Mouse (Mus musculus): Measurements from ENCODE around the gene Asna1. TPM values are rescaled to one million over a fixed set of nuclear protein-coding genes. Genes with fewer than 3 reads are reported as not detected.

The Asna1 gene
- polyA plus RNA-seq, 1 experiment from 2014 or later, result 80.1 TPM

DNA sequence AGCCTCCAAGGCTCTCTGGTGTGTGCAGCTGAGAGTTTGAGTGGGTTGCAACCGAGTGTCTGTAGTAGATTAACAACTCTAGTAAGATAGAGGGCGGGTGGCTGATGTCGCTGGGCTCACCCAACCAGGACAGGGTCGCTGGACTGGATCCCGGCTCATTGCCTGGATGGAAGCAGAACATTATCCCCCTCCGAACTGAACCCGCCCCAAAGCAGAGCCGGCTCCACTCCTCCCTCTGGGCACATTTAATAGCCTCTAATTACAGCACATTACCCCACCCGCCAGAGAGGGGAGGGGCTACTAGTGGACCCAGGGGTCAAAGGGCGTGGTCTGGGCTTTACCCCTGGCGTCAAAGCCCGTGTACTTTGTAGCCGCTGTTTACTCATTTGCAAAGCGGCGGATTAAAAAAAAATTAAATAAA, 35.8 kb downstream of the Asna1 start:
- peak overlapping the region; percentile 90 for H3K27ac ChIP-seq
- WGBS (ENCODE audit: insufficient replicate concordance), result 7% methylated on average over 15 of the region's 15 CpGs
- no peaks in the 10 kb centered on the region for H3K9me3 ChIP-seq (replicated peaks)
- DNase-seq (peak; percentile 57), ATAC-seq (ENCODE audit: low read depth) (0 out of 2 replicates have a peak, but pooled peaks have one; percentile 10)
- H3K4me2 ChIP-seq, result peak overlapping the region; percentile 95
- H3K27me3 ChIP-seq, result no peaks in the 10 kb centered on the region
- no peaks in the 10 kb centered on the region for H3K36me3 ChIP-seq
- peaks cover 64% of the 10 kb centered on the region for H3K4me1 ChIP-seq (replicated peaks)
- peak overlapping the region; percentile 84 for H3K9ac ChIP-seq
- H3K4me3 ChIP-seq (replicated peaks), result peak overlapping the region; percentile 70

DNA sequence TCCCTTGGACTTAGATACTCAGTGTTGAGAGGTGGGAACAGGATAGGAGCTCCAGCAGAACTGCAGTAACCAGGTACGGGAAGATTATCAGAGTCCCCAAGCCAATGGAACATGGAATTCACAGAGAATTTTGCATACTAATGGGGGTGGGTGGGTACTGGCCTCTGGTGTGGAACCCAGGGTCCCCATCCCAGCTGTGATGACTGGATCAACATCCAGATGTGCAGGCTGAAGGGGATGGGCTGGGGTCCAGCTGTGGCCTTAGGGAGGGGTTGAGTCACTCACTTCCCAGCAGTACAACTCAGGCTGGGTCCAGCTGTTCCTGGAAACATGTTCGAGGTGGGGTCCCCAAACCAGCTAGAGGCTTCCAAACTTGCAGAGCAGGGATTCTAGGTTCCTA, 37.2 kb downstream of the Asna1 start:
- Histone ChIP-seq H3K36me3 (no peaks in the 10 kb centered on the region), H3K9me3 (replicated peaks) (no peaks in the 10 kb centered on the region), H3K27me3 (no peaks in the 10 kb centered on the region), H3K4me1 (replicated peaks) (peaks cover 78% of the 10 kb centered on the region), H3K4me3 (replicated peaks) (no peak overlapping the region), H3K27ac (0 out of 2 replicates have a peak overlapping the region, but pooled peaks have one; percentile 14), H3K9ac (no peak overlapping the region), H3K4me2 (no peak overlapping the region)
- no peak for DNase-seq
- ATAC-seq (ENCODE audit: low read depth), result no peak
- WGBS (ENCODE audit: insufficient replicate concordance), result 65% methylated on average over 2 of the region's 2 CpGs

DNA sequence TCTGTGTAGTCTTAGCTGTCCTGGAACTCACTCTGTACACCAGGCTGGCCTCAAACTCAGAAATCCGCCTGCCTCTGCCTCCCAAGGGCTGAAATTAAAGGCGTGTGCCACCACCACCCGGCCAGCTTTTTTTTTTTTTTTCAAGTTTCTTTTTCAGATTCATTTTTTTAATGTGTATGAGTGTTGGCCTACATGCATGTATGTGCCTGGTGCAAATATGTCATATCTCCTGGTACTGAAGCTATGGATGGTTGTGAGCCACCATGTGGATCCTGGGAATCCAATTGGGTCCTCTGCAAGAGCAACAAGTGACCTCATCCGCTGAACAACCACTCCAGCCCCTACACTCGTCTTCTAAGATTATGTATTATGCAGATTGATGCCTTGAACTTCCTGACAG, 37.7 kb downstream of the Asna1 start:
- peaks cover 83% of the 10 kb centered on the region for H3K4me1 ChIP-seq (replicated peaks)

DNA sequence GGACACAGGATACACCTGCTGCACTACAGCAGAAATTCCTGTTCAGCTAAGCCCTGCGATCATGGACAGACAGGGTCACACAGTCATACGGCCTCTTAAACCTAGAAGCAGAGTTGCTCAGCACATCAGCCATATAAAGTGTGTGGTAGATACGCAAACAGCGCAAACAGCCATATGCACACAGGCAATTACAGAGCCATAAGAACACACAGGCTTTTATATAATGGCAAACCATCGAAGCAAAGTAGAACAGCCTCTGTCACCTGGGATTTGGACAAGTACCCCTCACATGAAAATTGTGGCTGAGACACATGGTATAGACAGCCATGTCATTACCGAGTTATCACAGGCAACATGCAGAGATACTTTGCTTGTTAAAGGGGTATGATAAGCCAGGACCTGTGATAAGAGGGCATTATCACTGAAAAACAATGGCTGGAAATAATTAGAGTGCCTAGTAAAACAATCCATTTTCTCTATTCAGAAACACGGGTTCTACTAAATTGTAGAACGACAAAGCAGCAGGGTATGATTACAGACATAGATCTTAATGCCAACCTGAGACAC, 38.6 kb downstream of the Asna1 start:
- 24% methylated on average over 8 of the region's 8 CpGs for WGBS (ENCODE audit: insufficient replicate concordance)
- Histone ChIP-seq H3K4me1 (replicated peaks) (peaks cover 92% of the 10 kb centered on the region), H3K4me3 (replicated peaks) (peak overlapping the region; percentile 67), H3K9me3 (replicated peaks) (no peaks in the 10 kb centered on the region), H3K36me3 (no peaks in the 10 kb centered on the region), H3K27ac (peak overlapping the region; percentile 82), H3K9ac (peak overlapping the region; percentile 80), H3K4me2 (peak overlapping the region; percentile 100), H3K27me3 (no peaks in the 10 kb centered on the region)
- DNase-seq, result no peak
- ATAC-seq (ENCODE audit: low read depth), result no peak

More for the DNA sequence above, 37.7 kb downstream of the Asna1 start:
- ATAC-seq (ENCODE audit: low read depth) (no peak), DNase-seq (no peak)
- H3K27ac ChIP-seq, result no peak overlapping the region
- 77% methylated on average over 5 of the region's 5 CpGs for WGBS (ENCODE audit: insufficient replicate concordance)
- no peaks in the 10 kb centered on the region for H3K27me3 ChIP-seq
- H3K4me2 ChIP-seq, result no peak overlapping the region
- no peaks in the 10 kb centered on the region for H3K36me3 ChIP-seq
- H3K4me3 ChIP-seq (replicated peaks), result no peak overlapping the region
- H3K9me3 ChIP-seq (replicated peaks), result no peaks in the 10 kb centered on the region
- no peak overlapping the region for H3K9ac ChIP-seq

GRCm38 (mm10) chr8:84985684-84986378, 39.2 kb downstream of the Asna1 start:
- Histone ChIP-seq H3K4me3 (replicated peaks) (peak overlapping the region; percentile 67), H3K4me1 (replicated peaks) (peaks cover 93% of the 10 kb centered on the region), H3K9ac (peak overlapping the region; percentile 80), H3K27me3 (no peaks in the 10 kb centered on the region), H3K36me3 (no peaks in the 10 kb centered on the region), H3K27ac (peak overlapping the region; percentile 82), H3K4me2 (peak overlapping the region; percentile 100), H3K9me3 (replicated peaks) (no peaks in the 10 kb centered on the region)
- DNase-seq (peak; percentile 80), ATAC-seq (ENCODE audit: low read depth) (peak; percentile 8)
- WGBS (ENCODE audit: insufficient replicate concordance), result under 1% methylated on average over 53 of the region's 53 CpGs

GRCm38 (mm10) chr8:84985049-84985683, 39.9 kb downstream of the Asna1 start:
- H3K36me3 ChIP-seq, result no peaks in the 10 kb centered on the region
- no peak for ATAC-seq (ENCODE audit: low read depth)
- DNase-seq, result no peak
- H3K4me1 ChIP-seq (replicated peaks), result peaks cover 95% of the 10 kb centered on the region
- H3K4me2 ChIP-seq, result peak overlapping the region; percentile 100
- no peaks in the 10 kb centered on the region for H3K27me3 ChIP-seq
- peak overlapping the region; percentile 67 for H3K4me3 ChIP-seq (replicated peaks)
- H3K9ac ChIP-seq, result peak overlapping the region; percentile 80
- WGBS (ENCODE audit: insufficient replicate concordance), result 2% methylated on average over 23 of the region's 23 CpGs
- H3K27ac ChIP-seq, result peak overlapping the region; percentile 82
- no peaks in the 10 kb centered on the region for H3K9me3 ChIP-seq (replicated peaks)

DNA sequence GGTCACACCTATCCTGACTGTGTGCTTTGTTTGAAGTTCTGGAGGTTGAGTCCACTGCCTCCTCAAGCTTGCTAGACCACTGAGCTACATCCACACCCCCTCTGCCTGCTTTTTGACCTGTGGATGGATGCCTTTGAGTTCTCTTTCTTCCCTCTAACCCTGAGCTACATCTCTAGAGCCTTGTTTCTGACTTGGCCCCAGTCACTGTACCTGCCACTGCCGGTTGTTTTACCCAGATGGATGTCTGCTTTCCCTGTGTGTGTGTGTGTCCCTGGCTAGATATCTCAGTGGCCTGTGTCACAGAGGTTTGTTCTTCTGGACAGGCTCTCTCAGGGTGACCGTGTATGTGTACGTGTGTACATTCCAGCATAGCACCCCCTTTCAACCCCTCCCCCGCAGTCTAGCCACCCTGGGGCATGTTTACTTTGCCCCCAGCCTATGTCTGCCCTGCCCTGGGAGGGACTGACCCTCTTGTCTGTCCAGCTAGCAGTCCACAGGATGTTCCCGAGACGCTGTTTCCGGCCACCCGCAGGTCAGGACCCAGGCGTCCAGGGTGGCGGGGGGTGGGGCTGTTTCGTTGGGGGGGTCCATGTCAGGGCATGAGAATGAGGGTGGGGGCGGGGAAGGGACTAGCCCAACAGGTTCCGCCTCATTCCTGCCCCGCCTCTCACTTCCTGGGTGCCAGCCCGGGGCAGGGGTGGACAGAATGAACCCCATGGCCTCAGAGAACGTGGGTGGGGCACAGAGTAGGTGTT, 40.6 kb downstream of the Asna1 start:
- no peak for DNase-seq
- H3K27ac ChIP-seq, result peak overlapping the region; percentile 82
- 19% methylated on average over 16 of the region's 16 CpGs for WGBS (ENCODE audit: insufficient replicate concordance)

DNA sequence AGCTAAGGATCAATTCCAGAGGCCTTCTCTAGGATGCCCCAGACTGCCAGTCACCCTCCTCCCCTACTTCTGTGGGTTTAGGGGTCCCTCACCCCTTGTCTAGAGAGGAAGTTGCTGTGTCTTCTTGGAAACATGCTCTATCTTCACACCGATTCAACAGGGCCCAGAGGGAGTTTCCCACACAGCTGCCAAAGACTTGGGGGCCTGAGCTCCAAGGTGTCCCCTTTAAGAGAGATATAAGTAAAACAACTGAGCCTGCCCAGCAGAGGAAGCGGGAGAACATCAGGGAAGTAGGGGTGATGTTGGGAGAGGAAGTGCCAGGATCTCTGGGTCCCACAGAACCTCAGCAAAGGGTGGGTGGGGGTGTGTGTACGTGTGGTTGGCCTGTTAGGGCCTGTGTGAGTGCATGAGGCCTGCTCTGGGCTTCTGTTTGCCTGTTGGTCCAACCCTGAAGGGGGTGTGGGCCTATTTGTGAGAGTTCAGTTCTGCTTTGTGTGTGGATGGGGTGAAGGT, 42.5 kb downstream of the Asna1 start:
- Histone ChIP-seq H3K27me3 (no peaks in the 10 kb centered on the region), H3K9ac (peak overlapping the region; percentile 41)

More for the DNA sequence above, 40.6 kb downstream of the Asna1 start:
- H3K4me2 ChIP-seq, result peak overlapping the region; percentile 100
- H3K4me3 ChIP-seq (replicated peaks), result peak overlapping the region; percentile 67
- peaks cover 100% of the 10 kb centered on the region for H3K4me1 ChIP-seq (replicated peaks)
- peak overlapping the region; percentile 80 for H3K9ac ChIP-seq
- H3K27me3 ChIP-seq, result no peaks in the 10 kb centered on the region
- no peaks in the 10 kb centered on the region for H3K36me3 ChIP-seq
- peak; percentile 21 for ATAC-seq (ENCODE audit: low read depth)
- no peaks in the 10 kb centered on the region for H3K9me3 ChIP-seq (replicated peaks)

DNA sequence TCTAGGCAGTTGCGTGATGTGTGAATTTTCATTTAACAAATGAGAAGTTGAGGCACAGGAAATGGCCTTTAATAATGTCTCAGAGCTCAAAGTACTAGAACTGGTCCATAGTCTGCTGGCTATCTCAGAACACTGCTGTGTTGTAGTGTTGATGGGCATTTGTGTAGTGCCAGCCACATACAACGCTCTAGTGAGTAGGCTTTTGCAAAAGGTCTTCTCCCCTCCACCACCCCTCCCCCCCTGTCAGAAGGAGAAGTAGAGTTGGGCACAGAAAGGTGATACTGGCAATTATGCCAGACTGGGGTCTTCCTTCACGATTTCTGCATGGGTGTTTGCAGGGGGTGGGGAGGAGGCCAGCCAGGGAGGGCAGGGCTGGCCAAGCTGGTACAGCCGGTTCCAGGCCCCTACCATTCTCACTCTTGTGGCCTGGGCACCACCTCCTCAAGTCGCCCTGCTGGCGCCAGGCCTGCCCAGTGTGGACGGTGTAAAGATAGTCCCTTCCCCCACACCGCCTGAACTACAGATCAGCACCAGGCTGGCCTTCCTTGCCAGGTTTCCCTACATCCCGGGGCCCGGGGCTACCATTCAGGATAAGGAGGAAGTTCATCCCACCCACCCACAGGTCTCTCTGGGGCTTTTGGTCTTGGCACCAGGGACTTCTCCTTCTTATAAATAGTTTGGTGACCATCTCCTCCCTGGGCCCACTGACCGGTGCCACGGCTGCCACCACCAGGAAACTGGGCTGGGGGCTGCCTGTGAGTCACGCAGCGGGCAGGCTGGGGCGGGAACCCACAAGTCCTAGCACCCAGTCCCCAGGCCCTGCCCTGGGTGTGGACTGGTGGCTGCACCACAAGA, 43.2 kb downstream of the Asna1 start:
- no peak overlapping the region for H3K4me2 ChIP-seq

More for the DNA sequence above, 42.5 kb downstream of the Asna1 start:
- Histone ChIP-seq H3K4me1 (replicated peaks) (peaks cover 100% of the 10 kb centered on the region), H3K9me3 (replicated peaks) (no peaks in the 10 kb centered on the region), H3K4me3 (replicated peaks) (no peak overlapping the region), H3K27ac (peak overlapping the region; percentile 99), H3K4me2 (no peak overlapping the region), H3K36me3 (no peaks in the 10 kb centered on the region)
- ATAC-seq (ENCODE audit: low read depth), result no peak
- no peak for DNase-seq
- WGBS (ENCODE audit: insufficient replicate concordance), result 37% methylated on average over 3 of the region's 3 CpGs

DNA sequence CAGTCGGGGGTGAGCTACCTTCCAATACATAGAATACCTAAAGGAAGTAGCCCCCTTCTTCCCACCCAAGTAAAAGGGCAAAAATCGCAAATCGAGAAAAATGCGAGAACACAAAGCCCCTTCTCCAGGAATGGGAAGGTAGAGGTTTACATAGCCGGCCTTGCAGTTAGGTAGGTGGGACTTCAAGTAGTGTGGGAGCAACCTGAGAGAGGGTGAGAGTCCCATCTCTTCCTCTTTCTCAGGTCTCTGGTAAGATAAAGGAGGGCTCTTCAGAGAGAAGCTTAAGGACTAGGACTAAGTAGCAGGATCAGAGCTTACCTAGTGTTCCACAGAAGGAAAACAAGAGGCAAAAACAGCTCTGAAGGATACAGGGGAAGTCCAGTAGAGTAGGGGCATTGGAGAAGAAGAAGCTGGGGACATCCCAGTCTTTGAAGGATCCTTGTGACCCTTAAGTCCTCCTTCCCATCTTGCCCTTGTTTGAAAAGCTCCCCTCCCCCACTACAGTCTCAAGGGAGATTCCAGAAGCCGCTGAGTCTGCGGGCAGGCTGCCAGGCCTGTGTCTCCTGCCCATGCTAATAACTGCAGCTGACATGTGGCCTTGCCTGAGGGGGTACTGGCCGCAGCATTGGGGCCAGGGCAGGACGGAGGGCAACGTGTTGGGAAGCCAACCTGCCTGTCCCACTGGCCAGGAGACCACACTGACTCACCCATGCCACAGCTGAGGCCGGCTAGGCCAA, 44.3 kb downstream of the Asna1 start:
- Histone ChIP-seq H3K4me3 (replicated peaks) (peak overlapping the region; percentile 76; the same call in 1 of the 2 replicates), H3K27me3 (no peaks in the 10 kb centered on the region), H3K36me3 (no peaks in the 10 kb centered on the region), H3K4me1 (replicated peaks) (peaks cover 99% of the 10 kb centered on the region), H3K4me2 (peak overlapping the region; percentile 99), H3K27ac (peak overlapping the region; percentile 99), H3K9me3 (replicated peaks) (no peaks in the 10 kb centered on the region), H3K9ac (peak overlapping the region; percentile 96; the same call in 1 of the 2 replicates)
- ATAC-seq (ENCODE audit: low read depth) (no peak), DNase-seq (no peak)
- WGBS (ENCODE audit: insufficient replicate concordance), result 50% methylated on average over 11 of the region's 11 CpGs

More for the DNA sequence above, 43.2 kb downstream of the Asna1 start:
- DNase-seq (no peak), ATAC-seq (ENCODE audit: low read depth) (no peak)
- Histone ChIP-seq H3K4me1 (replicated peaks) (peaks cover 100% of the 10 kb centered on the region), H3K27me3 (no peaks in the 10 kb centered on the region), H3K9me3 (replicated peaks) (no peaks in the 10 kb centered on the region), H3K9ac (peak overlapping the region; percentile 41), H3K4me3 (replicated peaks) (no peak overlapping the region), H3K36me3 (no peaks in the 10 kb centered on the region), H3K27ac (peak overlapping the region; percentile 99)
- 52% methylated on average over 15 of the region's 15 CpGs for WGBS (ENCODE audit: insufficient replicate concordance)
